Comparison of ENCODE assay signal across 8 mouse cellular contexts in genomic region chr12:17265971-17266672, GRCm38 (mm10). TPM values are rescaled to one million over a fixed set of nuclear protein-coding genes. Genes with fewer than 3 reads are reported as not detected.
A peak's percentile ranks its signal among the peaks of the same experiment; 100 is the strongest.
DNase-seq lines count a peak whose midpoint lies in the region; ATAC-seq and TF ChIP-seq lines count a peak whose summit lies in the region.

Pdia6 (plus strand) TSS chr12:17266545.

- peaks cover 26% of the 10 kb centered on the region for H3K36me3 ChIP-seq in embryonic facial prominence, embryonic 13.5 days
- H3K36me3 ChIP-seq in kidney, adult 2 months (ENCODE audit: control insufficient read depth, insufficient read depth, low read length), result no peaks in the 10 kb centered on the region
- H3K36me3 ChIP-seq in limb, embryonic 12.5 days, result peaks cover 27% of the 10 kb centered on the region
- peaks cover 9% of the 10 kb centered on the region; the same call in 1 of the 2 replicates for H3K36me3 ChIP-seq in midbrain, embryonic 15.5 days (replicated peaks)
- peaks cover 8% of the 10 kb centered on the region for H3K36me3 ChIP-seq in spleen, adult 2 months (ENCODE audit: control insufficient read depth, insufficient read depth, low read length)

- WGBS in embryonic facial prominence, embryonic 13.5 days, result 1% methylated on average over 45 of the region's 48 CpGs
- 1% methylated on average over 48 of the region's 48 CpGs for WGBS in kidney, adult 2 months
- 1% methylated on average over 40 of the region's 48 CpGs for WGBS in limb, embryonic 12.5 days
- WGBS in midbrain, embryonic 15.5 days, result under 1% methylated on average over 45 of the region's 48 CpGs
- 3% methylated on average over 44 of the region's 48 CpGs for WGBS in spleen, adult 2 months

- TF ChIP-seq POLR2A in kidney, adult 2 months (IDR thresholded peaks at IDR 0.05; ENCODE audit: low read depth, low read length), result peak; percentile 68
- TF ChIP-seq POLR2A in spleen, adult 2 months (IDR thresholded peaks at IDR 0.05; ENCODE audit: low read depth, low read length), result peak; percentile 93

- peaks cover 33% of the 10 kb centered on the region for H3K4me1 ChIP-seq in embryonic facial prominence, embryonic 13.5 days
- H3K4me1 ChIP-seq in kidney, adult 2 months (ENCODE audit: control insufficient read depth, insufficient read depth, low read length), result peaks cover 5% of the 10 kb centered on the region; the same call in 1 of the 2 replicates
- H3K4me1 ChIP-seq in limb, embryonic 12.5 days (replicated peaks), result peaks cover 18% of the 10 kb centered on the region
- peaks cover 35% of the 10 kb centered on the region for H3K4me1 ChIP-seq in midbrain, embryonic 15.5 days
- H3K4me1 ChIP-seq in spleen, adult 2 months (ENCODE audit: control insufficient read depth, insufficient read depth, insufficient read length), result peaks cover 16% of the 10 kb centered on the region

- DNase-seq in 3134 (ENCODE audit: extremely low read depth, insufficient read length, low spot score), result peak; percentile 96
- peak; percentile 94 for DNase-seq in adrenal gland, postnatal 36 days
- peak; percentile 94 for DNase-seq in heart, adult 18-20 months
- peak; percentile 96 for DNase-seq in kidney, adult 2 months
- peak; percentile 89 to 91 for DNase-seq in spleen, adult 2 months (ENCODE audit: low read depth in 1 of 2, low spot score in 2 of 2)

- peak; percentile 97 for ATAC-seq in embryonic facial prominence, embryonic 13.5 days (ENCODE audit: insufficient number of reproducible peaks, insufficient read depth, low FRiP score, low TSS enrichment, low read depth)
- ATAC-seq in limb, embryonic 12.5 days (ENCODE audit: insufficient number of reproducible peaks, insufficient read depth, low FRiP score, low TSS enrichment, low read depth), result peak; percentile 95
- peak; percentile 99 for ATAC-seq in midbrain, embryonic 15.5 days (replicated peaks)

- peak within 1 kb of the TSS; percentile 94 for H3K4me3 ChIP-seq in embryonic facial prominence, embryonic 13.5 days
- H3K4me3 ChIP-seq in kidney, adult 2 months (ENCODE audit: insufficient read depth, low read depth, low read length), result peak within 1 kb of the TSS; percentile 94
- peak within 1 kb of the TSS; percentile 91 for H3K4me3 ChIP-seq in limb, embryonic 12.5 days (replicated peaks)
- H3K4me3 ChIP-seq in midbrain, embryonic 15.5 days, result peak within 1 kb of the TSS; percentile 88
- peak within 1 kb of the TSS; percentile 92 for H3K4me3 ChIP-seq in spleen, adult 2 months (ENCODE audit: extremely low read depth, insufficient read depth, insufficient read length)

- H3K9ac ChIP-seq in embryonic facial prominence, embryonic 13.5 days, result peak within 1 kb of the TSS; percentile 95
- H3K9ac ChIP-seq in limb, embryonic 12.5 days (replicated peaks), result peak within 1 kb of the TSS; percentile 87
- H3K9ac ChIP-seq in midbrain, embryonic 15.5 days, result peak within 1 kb of the TSS; percentile 81

- H3K27me3 ChIP-seq in embryonic facial prominence, embryonic 13.5 days, result no peaks in the 10 kb centered on the region
- H3K27me3 ChIP-seq in kidney, adult 2 months (replicated peaks; ENCODE audit: control insufficient read depth, insufficient read depth, low read length), result no peaks in the 10 kb centered on the region
- no peaks in the 10 kb centered on the region for H3K27me3 ChIP-seq in limb, embryonic 12.5 days
- no peaks in the 10 kb centered on the region for H3K27me3 ChIP-seq in midbrain, embryonic 15.5 days (replicated peaks)
- no peaks in the 10 kb centered on the region for H3K27me3 ChIP-seq in spleen, adult 2 months (ENCODE audit: control insufficient read depth, insufficient read depth, low read length)

- no peak for TF ChIP-seq CTCF in kidney, adult 2 months (conservative IDR thresholded peaks at IDR 0.05; ENCODE audit: insufficient read depth, insufficient read length, low read depth, low read length)
- no peak for TF ChIP-seq CTCF in spleen, adult 2 months (IDR thresholded peaks at IDR 0.05; ENCODE audit: extremely low read depth, insufficient read depth, insufficient read length, insufficient replicate concordance)

- no peaks in the 10 kb centered on the region for H3K9me3 ChIP-seq in embryonic facial prominence, embryonic 13.5 days
- H3K9me3 ChIP-seq in limb, embryonic 12.5 days, result no peaks in the 10 kb centered on the region
- no peaks in the 10 kb centered on the region for H3K9me3 ChIP-seq in midbrain, embryonic 15.5 days

- peak within 1 kb of the TSS; percentile 83 for H3K4me2 ChIP-seq in embryonic facial prominence, embryonic 13.5 days
- H3K4me2 ChIP-seq in limb, embryonic 12.5 days, result peak within 1 kb of the TSS; percentile 61
- H3K4me2 ChIP-seq in midbrain, embryonic 15.5 days, result peak within 1 kb of the TSS; percentile 72

- peak within 1 kb of the TSS; percentile 80 for H3K27ac ChIP-seq in embryonic facial prominence, embryonic 13.5 days
- H3K27ac ChIP-seq in kidney, adult 2 months (ENCODE audit: insufficient read depth, low read depth, low read length), result peak within 1 kb of the TSS; percentile 18; the same call in 1 of the 2 replicates
- H3K27ac ChIP-seq in limb, embryonic 12.5 days, result peak within 1 kb of the TSS; percentile 84
- H3K27ac ChIP-seq in midbrain, embryonic 15.5 days, result peak within 1 kb of the TSS; percentile 85
- peak within 1 kb of the TSS; percentile 64 for H3K27ac ChIP-seq in spleen, adult 2 months (ENCODE audit: insufficient read depth, low read length)

RNA-seq across cellular contexts. Expression of gene Pdia6, which starts in this region (rescaled TPM):
- 100 to 1,000 TPM; 187 to 216 TPM for total RNA-seq in adrenal gland, postnatal 36 days (2021)
- polyA plus RNA-seq in embryonic facial prominence, embryonic 13.5 days (2015; fragmentation: Nextera tagmentation; extraction: Ambion mirVana), result 591 and 658 TPM in 2 replicates
- 100 to 1,000 TPM in 1 of 2 experiments, 10 to 100 TPM in 1; 89.4 to 100 TPM for total RNA-seq in heart, adult 18-20 months (2021)
- 60.0 and 70.7 TPM in 2 replicates for polyA plus RNA-seq in kidney, adult 2 months (2012; rRNA removed)
- polyA plus RNA-seq in limb, embryonic 12.5 days (2016; fragmentation: Nextera tagmentation; extraction: Ambion mirVana), result 582 and 622 TPM in 2 replicates
- polyA plus RNA-seq in midbrain, embryonic 15.5 days (2015; fragmentation: Nextera tagmentation; extraction: Ambion mirVana), result 270 and 273 TPM in 2 replicates
- 28.1 and 32.6 TPM in 2 replicates for polyA plus RNA-seq in spleen, adult 2 months (2012; rRNA removed)

Comparison
In these comparisons a context has a peak if more than half of its experiments do, and no peak if none do; other contexts are left out.
1. Peak in every context shown above with its lines: DNase-seq, ATAC-seq, H3K4me3 ChIP-seq and H3K27ac ChIP-seq.
2. H3K27ac ChIP-seq: peak in every context shown above with its lines; median percentile 85 in midbrain, embryonic 15.5 days; 84 in limb, embryonic 12.5 days; 80 in embryonic facial prominence, embryonic 13.5 days; 64 in spleen, adult 2 months; 18 in kidney, adult 2 months.